Comparison of ENCODE assay signal across 31 mouse cellular contexts in genomic region chr9:69588846-69589245, GRCm38 (mm10).
"Had no signal": no experiment of that assay in that cellular context is flagged by ENCODE, and none has a peak within 500 bp of the region (broad histone marks: within the 10 kb centered on the region; RNA-seq: fewer than 3 reads in every experiment).

No protein-coding gene starts in this region.

- H3K4me3 ChIP-seq: limb, embryonic 10.5 days; limb, embryonic 12.5 days; limb, embryonic 13.5 days; limb, embryonic 15.5 days; liver, embryonic 12.5 days; liver, embryonic 13.5 days; liver, embryonic 15.5 days; lung, embryonic 15.5 days; megakaryocyte, embryonic 14.5 days; midbrain, embryonic 10.5 days; midbrain, embryonic 12.5 days; midbrain, embryonic 13.5 days; midbrain, embryonic 15.5 days; myocyte; neural tube, embryonic 12.5 days; neural tube, embryonic 13.5 days had no signal

- H3K4me2 ChIP-seq: limb, embryonic 12.5 days; limb, embryonic 13.5 days; limb, embryonic 15.5 days; liver, embryonic 11.5 days; liver, embryonic 12.5 days; liver, embryonic 13.5 days; liver, embryonic 15.5 days; lung, embryonic 14.5 days; lung, embryonic 15.5 days; midbrain, embryonic 12.5 days; midbrain, embryonic 13.5 days; midbrain, embryonic 15.5 days; neural tube, embryonic 12.5 days; neural tube, embryonic 13.5 days had no signal

- H3K36me3 ChIP-seq: limb, embryonic 10.5 days; limb, embryonic 12.5 days; limb, embryonic 13.5 days; limb, embryonic 15.5 days; liver, embryonic 12.5 days; liver, embryonic 13.5 days; liver, embryonic 15.5 days; lung, embryonic 15.5 days; midbrain, embryonic 10.5 days; midbrain, embryonic 12.5 days; midbrain, embryonic 13.5 days; midbrain, embryonic 15.5 days; neural tube, embryonic 12.5 days; neural tube, embryonic 13.5 days had no signal

- H3K27me3 ChIP-seq: limb, embryonic 13.5 days; limb, embryonic 15.5 days; liver, embryonic 12.5 days; liver, embryonic 13.5 days; liver, embryonic 15.5 days; megakaryocyte, embryonic 14.5 days; midbrain, embryonic 12.5 days; midbrain, embryonic 13.5 days; midbrain, embryonic 15.5 days; neural tube, embryonic 12.5 days; neural tube, embryonic 13.5 days had no signal

- DNase-seq: left cerebral cortex, postnatal 4 days; liver; liver, embryonic 13.5 days; liver, postnatal 0 days; lung, adult 18-20 months; lung, adult 2 months; lung, embryonic 14.5 days; lung, postnatal 10 days; lung, postnatal 14 days; lung, postnatal 36 days; lung, postnatal 4 days had no signal

- H3K9ac ChIP-seq: limb, embryonic 12.5 days; limb, embryonic 13.5 days; limb, embryonic 15.5 days; liver, embryonic 12.5 days; liver, embryonic 13.5 days; liver, embryonic 14.5 days; liver, embryonic 15.5 days; liver, postnatal 0 days; lung, embryonic 14.5 days; lung, embryonic 15.5 days; midbrain, embryonic 12.5 days; midbrain, embryonic 13.5 days; midbrain, embryonic 15.5 days; neural tube, embryonic 12.5 days; neural tube, embryonic 13.5 days had no signal

- ATAC-seq: liver, embryonic 12.5 days; liver, postnatal 0 days; lung, postnatal 0 days; midbrain, embryonic 13.5 days; midbrain, embryonic 15.5 days; midbrain, embryonic 16.5 days had no signal

- H3K27ac ChIP-seq: limb, embryonic 10.5 days; limb, embryonic 12.5 days; limb, embryonic 13.5 days; limb, embryonic 15.5 days; liver, embryonic 12.5 days; liver, embryonic 13.5 days; liver, embryonic 14.5 days; liver, embryonic 15.5 days; lung, embryonic 15.5 days; macrophage; midbrain, embryonic 10.5 days; midbrain, embryonic 12.5 days; midbrain, embryonic 13.5 days; midbrain, embryonic 15.5 days; neural tube, embryonic 12.5 days; neural tube, embryonic 13.5 days had no signal

- H3K4me1 ChIP-seq: limb, embryonic 10.5 days; limb, embryonic 12.5 days; limb, embryonic 13.5 days; limb, embryonic 15.5 days; liver, embryonic 12.5 days; liver, embryonic 13.5 days; liver, embryonic 15.5 days; lung, embryonic 15.5 days; megakaryocyte, embryonic 14.5 days; midbrain, embryonic 10.5 days; midbrain, embryonic 12.5 days; neural tube, embryonic 12.5 days; neural tube, embryonic 13.5 days had no signal

- H3K9me3 ChIP-seq: limb, embryonic 10.5 days; limb, embryonic 12.5 days; limb, embryonic 13.5 days; limb, embryonic 15.5 days; liver, embryonic 12.5 days; liver, embryonic 13.5 days; liver, embryonic 15.5 days; lung, embryonic 15.5 days; megakaryocyte, embryonic 14.5 days; midbrain, embryonic 10.5 days; midbrain, embryonic 12.5 days; midbrain, embryonic 13.5 days; midbrain, embryonic 15.5 days; neural tube, embryonic 12.5 days; neural tube, embryonic 13.5 days had no signal
